Mouse (Mus musculus) CH12.LX (cell line): ENCODE data around the gene Hebp1. TPM values are rescaled to one million over a fixed set of nuclear protein-coding genes. Genes with fewer than 3 reads are reported as not detected.

Experiments
- DNase-seq: peaks from one replicate; pipeline ENCODE4 v3.0.0-alpha.2; 2013; ENCODE audit errors: extremely low read depth
- H3K27ac ChIP-seq: 2 replicates; pipeline ENCODE4 v1.5.1; 2012; ENCODE audit warnings: low read depth, mild to moderate bottlenecking, control low read depth, moderate library complexity; ENCODE audit not compliant: insufficient read depth
- H3K27me3 ChIP-seq: replicated peaks from 2 replicates; pipeline ENCODE3; 2012; ENCODE audit warnings: inconsistent platforms
- H3K36me3 ChIP-seq, 2 experiments: replicated peaks in 1 of 2; 2 replicates each; pipeline versions ENCODE3 to v1.6.1; 2012; ENCODE audit warnings: inconsistent platforms in 1 of 2, low read length in 1 of 2, mild to moderate bottlenecking in 1 of 2, mixed read lengths in 1 of 2, moderate library complexity in 1 of 2; ENCODE audit not compliant: control insufficient read depth in 1 of 2, insufficient read depth in 1 of 2
- H3K4me1 ChIP-seq, 2 experiments: 2 replicates each; pipeline ENCODE4 v1.6.1; 2012; ENCODE audit warnings: inconsistent platforms in 1 of 2, moderate library complexity in 1 of 2; ENCODE audit not compliant: insufficient read depth in 2 of 2, control insufficient read depth in 1 of 2
- H3K4me2 ChIP-seq: 2 replicates; pipeline ENCODE4 v1.6.1; 2012; ENCODE audit warnings: low read depth, mild to moderate bottlenecking, control low read depth; ENCODE audit not compliant: poor library complexity, insufficient read depth, severe bottlenecking
- H3K4me3 ChIP-seq, 3 experiments: fragments of 150-350 bp in 1 of 3; sonication (generic) in 1 of 3; replicated peaks in 1 of 3; 2 replicates each; pipeline versions ENCODE3 to v1.5.1; 2011 to 2012; ENCODE audit warnings: low read depth in 2 of 3, low read length in 2 of 3, mild to moderate bottlenecking in 2 of 3, moderate library complexity in 2 of 3, control low read depth in 1 of 3, improper control_type of control experiment in 1 of 3, inconsistent platforms in 1 of 3, mixed read lengths in 1 of 3; ENCODE audit not compliant: poor library complexity in 1 of 3
- H3K79me2 ChIP-seq: replicated peaks from 2 replicates; pipeline ENCODE4 v1.6.1; 2012; ENCODE audit warnings: mild to moderate bottlenecking, moderate library complexity; ENCODE audit not compliant: control insufficient read depth, poor library complexity, insufficient read depth, severe bottlenecking; ENCODE audit errors: extremely low read depth
- H3K9ac ChIP-seq: 2 replicates; pipeline ENCODE4 v1.6.1; 2012; ENCODE audit warnings: low read depth, mild to moderate bottlenecking, control low read depth, moderate library complexity; ENCODE audit not compliant: insufficient read depth
- H3K9me3 ChIP-seq: replicated peaks from 2 replicates; pipeline ENCODE3; 2012; ENCODE audit warnings: low read length, inconsistent platforms, mixed read lengths
- CHD1 ChIP-seq: IDR thresholded peaks from 2 replicates; pipeline ENCODE4 v1.6.1; 2012; ENCODE audit warnings: low read depth, low read length, improper control_type of control experiment, inconsistent platforms
- CTCF ChIP-seq, 2 experiments: IDR thresholded peaks in 1 of 2; conservative IDR thresholded peaks in 1 of 2; 2 replicates each; pipeline ENCODE4 v1.5.1; 2011 to 2012; ENCODE audit warnings: low read depth in 2 of 2, low read length in 2 of 2, improper control_type of control experiment in 1 of 2, inconsistent platforms in 1 of 2, mild to moderate bottlenecking in 1 of 2, moderate library complexity in 1 of 2
- E2F4 ChIP-seq: IDR thresholded peaks from 2 replicates; pipeline ENCODE4 v1.6.1; 2011; ENCODE audit warnings: low read depth, low read length, improper control_type of control experiment; ENCODE audit not compliant: insufficient replicate concordance
- IRF4 ChIP-seq: IDR thresholded peaks from 2 replicates; pipeline ENCODE4 v1.6.1; 2014; ENCODE audit warnings: low read depth, mild to moderate bottlenecking, inconsistent platforms, low read length, improper control_type of control experiment
- JUN ChIP-seq: IDR thresholded peaks from 2 replicates; pipeline ENCODE4 v1.6.1; 2011; ENCODE audit warnings: low read depth, mild to moderate bottlenecking, low read length, improper control_type of control experiment, moderate library complexity; ENCODE audit not compliant: insufficient read depth
- MXI1 ChIP-seq: IDR thresholded peaks from 2 replicates; pipeline ENCODE4 v1.6.1; 2011; ENCODE audit warnings: mild to moderate bottlenecking, low read depth, low read length, improper control_type of control experiment
- ZC3H11A ChIP-seq: IDR thresholded peaks from 2 replicates; pipeline ENCODE4 v1.6.1; 2012; ENCODE audit warnings: low read depth, mild to moderate bottlenecking, inconsistent platforms, low read length, improper control_type of control experiment
- dilution Hi-C: fragments of 300-500 bp; cut with MboI; formaldehyde crosslinking; loops from 2 replicates; pipeline ENCODE4 v1.14.3; 2020; ENCODE audit warnings: low sequenced_read_pairs; ENCODE audit not compliant: extremely low pct_unique_long_range_greater_than_20kb, extremely low pct_ligation_motif_present
- in situ Hi-C: fragments of 300-500 bp; cut with MboI; formaldehyde crosslinking; loops from 3 replicates; pipeline ENCODE4 v1.14.3; 2019; ENCODE audit warnings: low sequenced_read_pairs, low pct_ligation_motif_present, low pct_unique_long_range_greater_than_20kb, mixed read lengths
- polyA plus RNA-seq: library from polyadenylated mRNA; unstranded; fragments of >175 nt; gene quantifications from 2 replicates; pipeline ENCODE4 v1.2.1, GENCODE M21; 2012; ENCODE audit warnings: low read depth; ENCODE audit not compliant: insufficient read length
- total RNA-seq, 2 experiments: library from RNA; depleted of rRNA; stranded (reverse); fragments of 300-350 nt in 1 of 2; fragments of >200 nt in 1 of 2; gene quantifications; 2 replicates each; pipeline ENCODE4 v1.2.3; 2012 to 2014

Hebp1 gene
- total and polyA plus RNA-seq, 3 experiments = not detected

DNA sequence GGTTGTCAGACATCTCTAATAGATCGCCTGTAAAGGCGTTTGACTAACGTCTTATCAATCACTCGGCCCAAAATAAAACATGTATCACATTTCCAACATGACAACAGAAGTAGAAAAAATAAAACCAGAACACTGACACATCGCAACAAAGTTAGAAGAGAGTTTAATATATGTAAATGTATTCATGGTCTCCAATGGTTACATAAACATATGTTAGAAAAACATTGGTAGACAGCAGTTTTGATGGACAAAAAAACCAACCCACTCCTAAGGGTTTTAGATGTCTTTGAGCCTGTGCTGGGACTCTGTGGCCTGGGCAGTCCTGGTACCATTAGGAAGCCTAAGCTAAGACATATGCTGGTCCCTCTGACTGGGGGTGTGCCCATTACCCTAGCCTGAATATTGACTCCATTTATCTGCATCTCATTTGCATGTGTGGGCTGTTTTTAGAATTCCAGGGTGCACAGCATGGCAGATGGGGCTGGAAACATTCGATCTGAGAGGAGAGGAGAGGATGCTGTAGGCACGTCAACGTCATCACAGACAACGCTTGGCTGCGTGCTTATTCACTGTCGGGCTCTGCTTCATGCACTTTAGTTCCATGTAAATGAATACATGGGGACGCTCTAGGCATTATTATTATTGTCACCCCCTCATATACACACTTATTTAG, 104.9 kb downstream of the Hebp1 start:
- Histone ChIP-seq H3K4me3 (no peak overlapping the region), H3K9me3 (no peaks in the 10 kb centered on the region), H3K27ac (no peak overlapping the region), H3K79me2 (no peaks in the 10 kb centered on the region), H3K4me1 (peaks cover 0 to 2% of the 10 kb centered on the region in 2 experiments; a peak in 2 of 4 replicates), H3K4me2 (no peak overlapping the region), H3K27me3 (no peaks in the 10 kb centered on the region), H3K36me3 (no peaks in the 10 kb centered on the region), H3K9ac (no peak overlapping the region)
- in situ Hi-C loops = loop anchor here (10.0 kb wide), 1 partner anchor 282 kb away; no protein-coding TSS in a partner anchor
- DNase-seq = peak; percentile 3
- dilution Hi-C loops = no loop called here
- TF ChIP-seq IRF4 = no peak
- TF ChIP-seq MXI1 = no peak
- no peak for TF ChIP-seq JUN
- no peak for TF ChIP-seq E2F4

DNA sequence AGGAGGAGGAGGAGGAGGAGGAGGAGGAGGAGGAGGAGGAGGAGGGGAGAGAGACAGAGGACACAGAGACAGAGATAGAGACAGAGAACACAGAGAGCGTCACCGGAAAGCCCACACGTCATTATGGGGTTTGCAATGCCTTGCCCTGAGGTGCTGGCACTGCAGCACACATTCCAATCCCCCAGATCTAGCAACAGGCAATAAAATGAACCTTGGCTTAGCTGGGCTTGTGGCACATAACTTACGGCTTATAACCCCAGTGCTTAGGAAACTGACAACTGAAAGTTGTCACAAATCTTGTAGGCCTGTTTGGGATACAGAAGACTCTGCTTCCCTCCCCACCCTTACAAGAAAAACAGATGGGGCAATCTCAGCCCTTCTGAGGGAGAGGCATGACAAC, 107.2 kb downstream of the Hebp1 start:
- DNase-seq = no peak
- dilution Hi-C loops = no loop called here

DNA sequence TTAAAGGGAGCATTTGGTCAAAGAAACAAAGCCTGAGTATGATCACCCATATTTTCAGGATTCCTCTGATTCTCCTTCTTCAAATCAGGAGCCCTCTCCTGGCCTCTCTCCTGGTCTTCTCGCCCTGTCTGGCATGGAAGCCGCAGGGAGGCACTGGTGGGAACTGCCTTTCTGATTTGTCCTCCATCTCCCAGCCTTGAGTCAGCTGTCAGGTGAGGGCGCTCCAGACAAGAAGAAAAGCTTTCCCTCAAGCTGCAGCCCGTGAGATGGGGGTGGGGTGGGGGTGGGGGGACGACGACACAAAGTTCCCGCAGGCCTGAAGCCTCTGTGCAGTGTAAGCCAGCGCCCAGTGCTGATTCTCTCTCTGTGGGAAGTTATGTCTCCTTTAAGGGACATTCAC, 108.0 kb downstream of the Hebp1 start:
- Histone ChIP-seq H3K27me3 (no peaks in the 10 kb centered on the region), H3K9ac (no peak overlapping the region), H3K36me3 (no peaks in the 10 kb centered on the region), H3K4me2 (no peak overlapping the region), H3K9me3 (no peaks in the 10 kb centered on the region), H3K4me3 (no peak overlapping the region), H3K4me1 (peaks cover 0 to 3% of the 10 kb centered on the region in 2 experiments; a peak in 2 of 4 replicates), H3K79me2 (no peaks in the 10 kb centered on the region), H3K27ac (no peak overlapping the region)
- DNase-seq = no peak
- dilution Hi-C loops (no loop called here), in situ Hi-C loops (loop anchor here (10.0 kb wide), 2 partner anchors 55 to 285 kb away; no protein-coding TSS in a partner anchor)
- TF ChIP-seq ZC3H11A (no peak), E2F4 (no peak), JUN (no peak), CTCF (conservative IDR thresholded peaks at IDR 0.05 in 1 of 2, IDR thresholded peaks at IDR 0.05 in 1 of 2; ENCODE audit: low read depth in 2 of 2, low read length in 2 of 2) (peak in 1 of 2 experiments; percentile 23; a peak in 1 of 4 replicates), CHD1 (no peak)

More for the DNA sequence above, 107.2 kb downstream of the Hebp1 start:
- Histone ChIP-seq H3K9me3 (no peaks in the 10 kb centered on the region), H3K27me3 (no peaks in the 10 kb centered on the region), H3K4me3 (no peak overlapping the region), H3K79me2 (no peaks in the 10 kb centered on the region), H3K36me3 (no peaks in the 10 kb centered on the region), H3K4me1 (peaks cover 0 to 3% of the 10 kb centered on the region in 2 experiments; a peak in 2 of 4 replicates), H3K4me2 (no peak overlapping the region), H3K9ac (no peak overlapping the region), H3K27ac (no peak overlapping the region)
- in situ Hi-C loops = loop anchor here (10.0 kb wide), 1 partner anchor 284 kb away; no protein-coding TSS in a partner anchor
- no peak for TF ChIP-seq MXI1
